Mouse (Mus musculus) c-Kit-negative CD71-positive TER-119-positive erythroid progenitor cells, embryonic 14.5 days (primary cell): ENCODE measurements at regions not wholly inside any gene's neighbourhood (a gene's known extent, or its start where the extent isn't known, plus 50 kb on each side); places are given as distances from the start of the nearest gene placed in this dataset.

Experiments
- DNase-seq: peaks from one replicate; pipeline ENCODE4 v3.0.0-alpha.2; 2013; ENCODE audit warnings: low read depth, low spot score

GRCm38 (mm10) chr14:24769451-24769850, 282.5 kb downstream of the Rps24 start:
- DNase-seq, result no peak

- DNase-seq, result no peak
Observed at GRCm38 (mm10) chr14:24770015-24770977, 283.4 kb downstream of the Rps24 start.

GRCm38 (mm10) chr14:24771663-24772062, 284.7 kb downstream of the Rps24 start:
- DNase-seq, result no peak

- DNase-seq, result no peak
Observed at GRCm38 (mm10) chr14:24772129-24772528, 285.2 kb downstream of the Rps24 start.

- DNase-seq, result no peak
Observed at GRCm38 (mm10) chr14:24778748-24779630, 292.1 kb downstream of the Rps24 start.

- no peak for DNase-seq
Observed at GRCm38 (mm10) chr14:24781674-24782073, 294.7 kb downstream of the Rps24 start.

GRCm38 (mm10) chr14:24783889-24784288, 297.0 kb downstream of the Rps24 start:
- DNase-seq, result no peak

- DNase-seq, result no peak
Observed at GRCm38 (mm10) chr14:24785452-24785851, 298.5 kb downstream of the Rps24 start.

- DNase-seq, result no peak
Observed at GRCm38 (mm10) chr14:24793375-24794285, 306.7 kb downstream of the Rps24 start.

GRCm38 (mm10) chr14:24794359-24794845, 307.5 kb downstream of the Rps24 start:
- no peak for DNase-seq

GRCm38 (mm10) chr14:24797494-24797893, 310.6 kb downstream of the Rps24 start:
- DNase-seq, result no peak

- no peak for DNase-seq
Observed at GRCm38 (mm10) chr14:24798066-24798465, 311.1 kb downstream of the Rps24 start.

- no peak for DNase-seq
Observed at GRCm38 (mm10) chr14:24803001-24803655, 316.2 kb downstream of the Rps24 start.

- no peak for DNase-seq
Observed at GRCm38 (mm10) chr14:24807061-24807460, 320.1 kb downstream of the Rps24 start.

- DNase-seq, result no peak
Observed at GRCm38 (mm10) chr14:24822876-24823567, 336.1 kb downstream of the Rps24 start.

GRCm38 (mm10) chr14:24824351-24824750, 337.4 kb downstream of the Rps24 start:
- DNase-seq, result no peak

- no peak for DNase-seq
Observed at GRCm38 (mm10) chr14:24825722-24826386, 338.9 kb downstream of the Rps24 start.

GRCm38 (mm10) chr14:24826471-24827337, 339.8 kb downstream of the Rps24 start:
- no peak for DNase-seq
